Mouse (Mus musculus): ENCODE results near the gene Nol12.

Gene Nol12

DNA sequence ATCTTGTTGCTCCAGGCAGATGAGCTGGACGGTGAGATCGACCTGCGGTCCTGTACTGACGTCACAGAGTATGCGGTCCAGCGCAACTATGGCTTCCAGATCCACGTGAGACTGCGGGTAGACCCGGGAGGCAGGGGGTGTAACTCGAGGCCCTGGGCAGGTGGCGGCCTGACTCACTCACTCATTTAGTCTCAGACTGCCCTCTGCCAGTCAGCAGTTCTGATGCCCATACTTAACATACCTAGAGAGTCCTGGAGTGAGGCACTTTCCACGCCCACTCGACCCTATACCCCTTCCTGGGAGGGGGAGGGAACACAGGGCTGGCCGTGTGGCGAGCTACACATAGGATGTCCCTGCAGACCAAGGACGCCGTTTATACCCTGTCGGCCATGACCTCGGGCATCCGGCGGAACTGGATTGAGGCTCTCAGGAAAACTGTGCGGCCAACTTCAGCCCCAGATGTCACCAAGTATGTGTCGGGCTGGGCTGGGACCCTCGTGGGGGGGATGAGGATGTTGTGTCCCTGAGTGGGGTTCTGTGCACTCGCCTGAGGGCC, 56.3 kb downstream of the Nol12 start:
- no peak for DNase-seq (ENCODE audit: low read depth, low spot score)

GRCm38 (mm10) chr15:78992235-78992634, 57.5 kb downstream of the Nol12 start:
- DNase-seq (ENCODE audit: low read depth, low spot score): no peak

GRCm38 (mm10) chr15:78992925-78993324, 58.2 kb downstream of the Nol12 start:
- DNase-seq (ENCODE audit: low read depth, low spot score): no peak

Measured in telencephalon, adult 2 months (tissue).